Mouse (Mus musculus) layer of hippocampus, adult 9-11 months (tissue): Measurements from ENCODE around the gene Klrb1b.

ENCODE experiments used
- DNase-seq: peaks from one replicate; pipeline ENCODE4 v3.0.0; 2022

Gene Klrb1b

GRCm38 (mm10) chr6:128826132-128826531, at the start of gene Klrb1b, which contains the start of gene Gm44511:
Gene Klrb1b, minus strand, starts transcription at chr6:128826331.
Gene Gm44511, minus strand, starts transcription at chr6:128826315.
- DNase-seq: peak; percentile 55

- no peak for DNase-seq
These were observed 45.9 kb upstream of the Klrb1b start for GRCm38 (mm10) chr6:128871910-128872610.

GRCm38 (mm10) chr6:128868861-128869260, 42.7 kb upstream of the Klrb1b start:
- DNase-seq: no peak

GRCm38 (mm10) chr6:128857976-128858375, 31.8 kb upstream of the Klrb1b start:
- no peak for DNase-seq

- peak; percentile 74 for DNase-seq
These were observed 30.1 kb upstream of the Klrb1b start for GRCm38 (mm10) chr6:128856250-128856649.

- no peak for DNase-seq
These were observed 29.3 kb upstream of the Klrb1b start for GRCm38 (mm10) chr6:128855477-128855876.

GRCm38 (mm10) chr6:128854895-128855294, 28.8 kb upstream of the Klrb1b start:
- DNase-seq: no peak

GRCm38 (mm10) chr6:128854024-128854820, 28.1 kb upstream of the Klrb1b start:
- peak; percentile 28 for DNase-seq

GRCm38 (mm10) chr6:128852766-128853165, 26.6 kb upstream of the Klrb1b start:
- no peak for DNase-seq

GRCm38 (mm10) chr6:128851151-128851550, 25.0 kb upstream of the Klrb1b start:
- no peak for DNase-seq

- DNase-seq: no peak
These were observed 24.5 kb upstream of the Klrb1b start for GRCm38 (mm10) chr6:128850671-128851070.

GRCm38 (mm10) chr6:128849902-128850301, 23.8 kb upstream of the Klrb1b start:
- no peak for DNase-seq

- no peak for DNase-seq
These were observed 21.3 kb upstream of the Klrb1b start for GRCm38 (mm10) chr6:128847401-128847800.

GRCm38 (mm10) chr6:128845998-128846542, 19.9 kb upstream of the Klrb1b start:
- no peak for DNase-seq

GRCm38 (mm10) chr6:128845319-128845979, 19.3 kb upstream of the Klrb1b start:
- peak; percentile 90 for DNase-seq

- no peak for DNase-seq
These were observed 18.5 kb upstream of the Klrb1b start for GRCm38 (mm10) chr6:128844586-128845080.

GRCm38 (mm10) chr6:128844131-128844530, 18.0 kb upstream of the Klrb1b start:
- peak; percentile 29 for DNase-seq

GRCm38 (mm10) chr6:128843479-128843992, 17.4 kb upstream of the Klrb1b start:
- peak; percentile 75 for DNase-seq

- peak; percentile 94 for DNase-seq
These were observed 16.9 kb upstream of the Klrb1b start for GRCm38 (mm10) chr6:128842945-128843478.

- no peak for DNase-seq
These were observed 16.3 kb upstream of the Klrb1b start for GRCm38 (mm10) chr6:128842356-128842944.

GRCm38 (mm10) chr6:128841327-128842089, 15.4 kb upstream of the Klrb1b start:
- DNase-seq: no peak
